ENCODE assay signal across 8 mouse cellular contexts in the genomic region with DNA sequence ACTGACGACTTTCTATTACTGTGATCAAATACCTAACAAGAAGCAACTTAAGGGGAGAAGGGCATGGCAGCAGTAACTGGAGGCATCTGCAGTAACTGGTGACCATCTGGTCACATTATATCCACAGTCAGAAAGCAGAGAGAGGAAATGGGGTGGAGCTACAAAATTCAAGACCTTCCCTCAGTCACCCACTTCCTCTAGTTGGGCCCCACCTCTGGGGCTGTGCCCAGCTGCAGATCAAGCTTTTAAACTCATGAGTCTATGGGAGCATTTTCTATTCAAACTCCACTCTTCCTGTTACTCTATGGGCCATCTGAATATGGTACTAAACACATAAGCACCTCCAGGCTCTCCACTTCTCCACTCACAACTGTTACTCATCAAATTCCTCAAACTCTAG. TPM values are rescaled to one million over a fixed set of nuclear protein-coding genes. Genes with fewer than 3 reads are reported as not detected.
DNase-seq lines count a peak whose midpoint lies in the region; ATAC-seq lines count a peak whose summit lies in the region.

No protein-coding gene starts in this region.

- peaks cover 50% of the 10 kb centered on the region for H3K4me1 ChIP-seq in limb, embryonic 15.5 days

- no peak for ATAC-seq in limb, embryonic 15.5 days (ENCODE audit: insufficient number of reproducible peaks, low FRiP score, low TSS enrichment, low read depth)
- ATAC-seq in cerebellum, adult (ENCODE audit: insufficient number of reproducible peaks, low FRiP score, low TSS enrichment): no peak

- H3K4me3 ChIP-seq in limb, embryonic 15.5 days: peak overlapping the region; percentile 9; the same call in 1 of the 2 replicates

- H3K9me3 ChIP-seq in limb, embryonic 15.5 days: no peaks in the 10 kb centered on the region

- no peak overlapping the region for H3K27ac ChIP-seq in limb, embryonic 15.5 days

- DNase-seq in embryo, embryonic 11 days: peak; percentile 11
- DNase-seq in embryo, embryonic 10 days (ENCODE audit: low spot score): no peak
- peak; percentile 62 for DNase-seq in thymus, postnatal 0 days (ENCODE audit: low spot score)
- no peak for DNase-seq in thymus, postnatal 10 days (ENCODE audit: low spot score in 2 of 2)
- DNase-seq in thymus, postnatal 25 days: peak; percentile 19
- no peak for DNase-seq in adrenal gland, adult 2 months

- peak overlapping the region; percentile 39 for H3K4me2 ChIP-seq in limb, embryonic 15.5 days

- no peaks in the 10 kb centered on the region for H3K27me3 ChIP-seq in limb, embryonic 15.5 days

- H3K9ac ChIP-seq in limb, embryonic 15.5 days: no peak overlapping the region

- WGBS in limb, embryonic 15.5 days: 52% methylated on average over 1 of the region's 1 CpGs

- peaks cover 26% of the 10 kb centered on the region; the same call in 1 of the 2 replicates for H3K36me3 ChIP-seq in limb, embryonic 15.5 days

RNA-seq across cellular contexts. Expression of a gene that starts 3.5 kb away (rescaled TPM):
- 13.1 and 15.4 TPM in 2 replicates for polyA plus RNA-seq in thymus, postnatal 0 days (2015; fragmentation: Nextera tagmentation; extraction: Ambion mirVana)
- polyA plus RNA-seq in limb, embryonic 15.5 days (2015; fragmentation: Nextera tagmentation; extraction: Ambion mirVana): 22.5 and 23.7 TPM in 2 replicates
- total RNA-seq in adrenal gland, adult 2 months (2021): 10 to 100 TPM; 32.7 to 35.0 TPM
- 9.9 and 10.8 TPM in 2 replicates for polyA plus RNA-seq in adrenal gland, adult 2 months (2012; rRNA removed)

Comparison
In these comparisons a context has a peak if more than half of its experiments do, and no peak if none do; other contexts are left out.
1. DNase-seq: peak in embryo, embryonic 11 days (single experiment), thymus, postnatal 0 days (single experiment) and thymus, postnatal 25 days (single experiment); none in embryo, embryonic 10 days (single experiment), thymus, postnatal 10 days (0 of 2) and adrenal gland, adult 2 months (single experiment).